Mouse (Mus musculus): Measurements from ENCODE around the gene Rgs21. TPM values are rescaled to one million over a fixed set of nuclear protein-coding genes. Genes with fewer than 3 reads are reported as not detected.

The Rgs21 gene
- polyA plus RNA-seq (2014; fragmentation: Illumina TruSeq; extraction: RNeasy Lipid Tissue Mini Kit (QIAGEN cat#74804); ENCODE audit: low read depth, low replicate concordance), result not detected

GRCm38 (mm10) chr1:144567567-144567966 lies at the start of gene Rgs21:
TSS of gene Rgs21 (minus strand) at chr1:144567667.

Other genes with a start within 250 kb of the Rgs21 start
- gene Rgs18, start 207.8 kb upstream of the Rgs21 start, polyA plus RNA-seq (2014; fragmentation: Illumina TruSeq; extraction: RNeasy Lipid Tissue Mini Kit (QIAGEN cat#74804); ENCODE audit: low read depth, low replicate concordance), result 1.0 TPM

All from heart, adult 10 weeks (tissue).